Mouse (Mus musculus) ES-E14 (cell line): ENCODE data around the gene Nat8f6. TPM values are rescaled to one million over a fixed set of nuclear protein-coding genes. Genes with fewer than 3 reads are reported as not detected.

Experiments used
- DNase-seq: peaks from one replicate; pipeline ENCODE4 v3.0.0-alpha.2; 2013; ENCODE audit warnings: low read depth, low spot score
- H3K27ac ChIP-seq: 2 replicates; pipeline ENCODE4 v1.5.1; 2012; ENCODE audit warnings: low read depth, mild to moderate bottlenecking, low read length, moderate library complexity, mixed read lengths; ENCODE audit not compliant: poor library complexity, insufficient read depth, severe bottlenecking
- H3K36me3 ChIP-seq: 2 replicates; pipeline ENCODE4 v1.6.1; 2012; ENCODE audit warnings: mild to moderate bottlenecking, low read length, moderate library complexity, mixed read lengths; ENCODE audit not compliant: control insufficient read depth, poor library complexity, insufficient read depth, severe bottlenecking
- H3K4me1 ChIP-seq, 2 experiments: fragments of 150-350 bp in 1 of 2; sonication (generic) in 1 of 2; 2 replicates each; pipeline ENCODE4 v1.6.1; 2012; ENCODE audit warnings: low read length in 2 of 2, mild to moderate bottlenecking in 1 of 2, mixed read lengths in 1 of 2; ENCODE audit not compliant: control insufficient read depth in 2 of 2, insufficient read depth in 2 of 2, poor library complexity in 1 of 2
- H3K4me3 ChIP-seq, 2 experiments: fragments of 150-350 bp in 1 of 2; sonication (generic) in 1 of 2; 2 replicates each; pipeline ENCODE4 v1.5.1; 2012; ENCODE audit warnings: low read length in 2 of 2, low read depth in 1 of 2, mild to moderate bottlenecking in 1 of 2, mixed read lengths in 1 of 2; ENCODE audit not compliant: insufficient read depth in 1 of 2, poor library complexity in 1 of 2, severe bottlenecking in 1 of 2
- H3K9ac ChIP-seq: 2 replicates; pipeline ENCODE4 v1.6.1; 2012; ENCODE audit warnings: low read depth, mild to moderate bottlenecking, low read length, mixed read lengths; ENCODE audit not compliant: poor library complexity, insufficient read depth, severe bottlenecking
- H3K9me3 ChIP-seq: fragments of 150-350 bp; sonication (generic); 2 replicates; pipeline ENCODE4 v1.6.1; 2012; ENCODE audit warnings: low read depth, mild to moderate bottlenecking, low read length; ENCODE audit not compliant: control insufficient read depth, insufficient read depth
- CHD2 ChIP-seq: IDR thresholded peaks from 2 replicates; pipeline ENCODE4 v1.6.1; 2014; ENCODE audit warnings: mild to moderate bottlenecking, low read depth, low read length, inconsistent platforms
- HCFC1 ChIP-seq: IDR thresholded peaks from 2 replicates; pipeline ENCODE4 v1.6.1; 2012; ENCODE audit warnings: low read length, inconsistent platforms, borderline replicate concordance; ENCODE audit not compliant: insufficient read depth
- MAFK ChIP-seq: IDR thresholded peaks from 2 replicates; pipeline ENCODE4 v1.6.1; 2014; ENCODE audit warnings: mild to moderate bottlenecking, low read depth, low read length, inconsistent platforms; ENCODE audit not compliant: insufficient read depth
- ZC3H11A ChIP-seq: IDR thresholded peaks from 2 replicates; pipeline ENCODE4 v1.6.1; 2012; ENCODE audit warnings: low read depth, mild to moderate bottlenecking, inconsistent platforms, low read length, borderline replicate concordance
- ZNF384 ChIP-seq: IDR thresholded peaks from 2 replicates; pipeline ENCODE4 v1.6.1; 2012; ENCODE audit warnings: low read depth, low read length, inconsistent platforms
- in situ Hi-C, 2 experiments: fragments of 600-800 bp; cut with MboI; formaldehyde crosslinking; loops; one replicate each; pipeline ENCODE4 v1.15.1; 2025; ENCODE audit warnings: low sequenced_read_pairs in 2 of 2, inconsistent platforms in 1 of 2; ENCODE audit not compliant: unreplicated experiment in 2 of 2
- total RNA-seq: library from RNA; depleted of rRNA; stranded (reverse); fragments of 300-350 nt; gene quantifications from 2 replicates; pipeline ENCODE4 v1.2.3, GENCODE M21; 2012

The Nat8f6 gene
- total RNA-seq, 1 experiment = not detected

DNA sequence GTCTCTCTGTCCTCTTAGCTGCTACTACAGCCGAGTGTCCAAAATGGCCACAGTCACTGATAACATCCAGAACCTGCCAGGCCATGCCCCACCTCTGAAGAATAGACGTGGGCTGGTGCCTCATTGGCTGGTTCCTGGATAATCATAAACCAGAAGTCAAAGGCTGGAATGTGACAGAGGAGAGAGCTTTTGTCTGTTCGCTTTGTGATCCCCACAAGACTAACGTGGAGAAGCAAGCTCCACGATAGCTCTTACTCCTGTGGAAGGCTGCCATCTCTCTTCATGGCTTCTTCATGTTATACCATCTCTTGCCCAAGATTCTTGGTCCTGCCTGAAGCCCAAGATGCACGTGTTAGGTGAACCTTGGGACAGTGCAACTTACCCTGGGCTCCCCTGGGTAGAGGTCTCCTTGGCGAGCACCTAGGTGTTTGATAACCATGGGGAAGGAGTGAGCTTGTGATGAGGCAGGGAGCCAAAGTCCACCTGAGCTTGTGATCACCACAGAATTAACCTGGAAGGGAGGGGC is 11.1 kb upstream of the Nat8f6 start, which contains the start of gene Nat8:
TSS of gene Nat8 (minus strand) at position 287 of the 526 bp plus-strand sequence.
- DNase-seq = no peak
- H3K27ac ChIP-seq = no peak within 1 kb of the TSS
- in situ Hi-C loops = no loop called here
- no peaks in the 10 kb centered on the region for H3K36me3 ChIP-seq
- no peaks in the 10 kb centered on the region for H3K4me1 ChIP-seq
- H3K4me3 ChIP-seq = no peak within 1 kb of the TSS
- no peak for TF ChIP-seq HCFC1
- no peak for TF ChIP-seq MAFK
- no peak for TF ChIP-seq CHD2
- TF ChIP-seq ZC3H11A = no peak
- TF ChIP-seq ZNF384 = no peak
- H3K9ac ChIP-seq = no peak within 1 kb of the TSS
- no peaks in the 10 kb centered on the region for H3K9me3 ChIP-seq

DNA sequence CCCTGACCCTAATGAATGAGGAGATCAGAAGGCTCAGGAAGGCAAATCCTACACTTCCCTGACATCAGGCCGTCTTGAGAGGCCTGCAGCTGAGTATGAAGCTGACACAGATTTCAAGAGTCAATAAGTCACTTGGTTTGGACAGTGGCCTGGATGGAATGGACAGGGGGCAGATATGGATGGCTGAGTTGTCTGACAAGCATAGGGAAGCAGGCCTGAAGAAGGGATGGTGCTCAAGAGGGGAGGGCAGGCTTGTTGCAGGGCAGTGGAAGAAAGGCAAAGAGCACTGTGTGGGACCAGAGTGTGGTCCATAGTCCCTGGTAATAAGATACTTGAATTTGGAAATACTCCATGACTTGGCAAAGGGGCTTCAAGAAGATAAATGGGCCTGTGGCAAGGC is 8.7 kb upstream of the Nat8f6 start:
- no peak for DNase-seq
- in situ Hi-C loops = no loop called here
- TF ChIP-seq MAFK (no peak), ZC3H11A (no peak), HCFC1 (no peak), ZNF384 (no peak), CHD2 (no peak)
- H3K4me1 ChIP-seq = no peaks in the 10 kb centered on the region
- H3K4me3 ChIP-seq = no peak overlapping the region
- no peak overlapping the region for H3K27ac ChIP-seq
- no peak overlapping the region for H3K9ac ChIP-seq
- no peaks in the 10 kb centered on the region for H3K9me3 ChIP-seq
- no peaks in the 10 kb centered on the region for H3K36me3 ChIP-seq

DNA sequence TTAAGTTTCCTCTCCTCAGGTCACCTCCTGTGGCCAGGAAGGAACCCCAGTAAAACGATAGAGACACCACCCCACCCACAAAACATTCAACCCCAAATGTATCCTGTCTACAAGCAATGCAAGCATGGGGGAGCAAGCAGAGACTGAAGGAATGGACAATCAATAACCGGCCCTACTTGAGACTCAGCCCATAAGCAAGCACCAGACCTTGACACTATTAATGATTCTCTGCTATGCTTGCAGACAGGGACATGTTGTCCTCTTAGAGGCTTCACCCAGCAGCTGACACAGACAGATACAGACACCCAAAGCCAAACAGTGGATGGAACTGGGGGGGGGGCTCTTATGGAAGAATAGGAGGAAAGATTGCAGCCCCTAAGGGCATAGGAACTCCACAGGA is 5.1 kb upstream of the Nat8f6 start:
- Histone ChIP-seq H3K9me3 (no peaks in the 10 kb centered on the region), H3K9ac (no peak overlapping the region), H3K36me3 (no peaks in the 10 kb centered on the region), H3K4me1 (no peaks in the 10 kb centered on the region), H3K27ac (no peak overlapping the region), H3K4me3 (no peak overlapping the region)
- TF ChIP-seq CHD2 = no peak
- TF ChIP-seq HCFC1 = no peak
- no peak for TF ChIP-seq MAFK
- TF ChIP-seq ZC3H11A = no peak
- no peak for TF ChIP-seq ZNF384
- in situ Hi-C loops = no loop called here
- DNase-seq = no peak

DNA sequence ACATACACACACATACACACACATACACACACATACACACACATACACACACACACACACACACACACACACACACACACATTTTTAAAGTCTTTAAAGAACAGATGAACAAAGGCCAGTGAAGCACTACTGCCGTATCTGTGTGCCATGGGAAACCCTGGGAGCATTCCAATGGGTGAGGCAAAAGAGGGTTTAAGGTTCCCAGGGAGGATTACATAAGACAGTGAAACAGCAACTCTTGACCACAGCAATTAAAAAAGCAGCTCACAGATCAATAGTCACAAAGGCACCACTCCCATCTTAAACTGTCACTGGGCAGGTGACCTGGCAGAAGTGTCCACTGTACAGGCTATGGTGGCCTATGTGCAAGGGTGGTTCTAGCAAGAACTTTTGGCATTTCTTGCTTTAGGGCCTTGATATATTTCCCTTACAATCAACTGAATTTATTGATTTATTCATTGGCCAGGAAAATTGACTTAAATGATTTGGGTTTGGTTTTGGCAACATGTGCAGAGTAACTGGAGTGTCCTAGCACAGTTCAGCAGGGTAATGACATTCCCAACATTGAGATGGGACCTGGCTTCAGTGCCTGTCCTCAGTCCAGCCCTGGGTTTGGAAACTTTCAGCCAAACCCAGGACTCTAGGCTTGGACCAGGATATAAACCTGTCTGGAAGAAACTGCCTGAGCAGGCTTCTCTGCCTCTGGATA is 2.8 kb upstream of the Nat8f6 start:
- in situ Hi-C loops = no loop called here
- H3K9ac ChIP-seq = no peak overlapping the region
- DNase-seq = no peak
- TF ChIP-seq CHD2 = no peak
- no peak for TF ChIP-seq ZNF384
- no peak for TF ChIP-seq ZC3H11A
- TF ChIP-seq HCFC1 = no peak
- no peak for TF ChIP-seq MAFK
- H3K4me1 ChIP-seq = no peaks in the 10 kb centered on the region
- no peaks in the 10 kb centered on the region for H3K36me3 ChIP-seq
- H3K9me3 ChIP-seq = no peaks in the 10 kb centered on the region
- no peak overlapping the region for H3K4me3 ChIP-seq
- no peak overlapping the region for H3K27ac ChIP-seq

DNA sequence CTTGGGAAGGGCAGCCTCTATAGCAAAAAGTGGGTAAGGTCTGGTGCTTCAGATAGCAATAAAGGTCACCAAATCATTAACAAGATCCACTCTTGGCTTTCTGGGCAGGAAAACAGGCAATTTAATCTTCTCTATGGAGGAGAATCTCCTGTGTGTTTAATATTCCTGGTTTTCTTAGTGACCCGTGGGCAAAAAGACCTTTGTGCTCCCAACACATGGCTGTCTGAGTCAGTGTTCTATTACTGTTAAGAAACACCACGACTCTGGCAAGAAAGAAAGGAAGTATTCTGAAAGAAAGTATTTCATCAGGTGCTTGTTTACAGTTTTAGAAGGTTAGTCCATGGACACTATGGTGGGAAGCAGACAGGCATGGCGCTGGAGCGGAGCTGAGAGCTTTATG is 1.5 kb upstream of the Nat8f6 start:
- in situ Hi-C loops = no loop called here

More for the DNA sequence above, 1.5 kb upstream of the Nat8f6 start:
- Histone ChIP-seq H3K9ac (no peak overlapping the region), H3K27ac (no peak overlapping the region), H3K36me3 (no peaks in the 10 kb centered on the region), H3K4me1 (no peaks in the 10 kb centered on the region), H3K4me3 (no peak overlapping the region), H3K9me3 (no peaks in the 10 kb centered on the region)
- DNase-seq = no peak
- TF ChIP-seq ZC3H11A = no peak
- no peak for TF ChIP-seq ZNF384
- TF ChIP-seq HCFC1 = no peak
- no peak for TF ChIP-seq CHD2
- no peak for TF ChIP-seq MAFK
